Mouse (Mus musculus) embryonic fibroblast, embryonic 13.5 days (primary cell): Measurements from ENCODE around the gene Spata25.

ENCODE experiments used
- CTCF ChIP-seq: IDR thresholded peaks from 2 replicates; pipeline ENCODE4 v1.5.1; 2011; ENCODE audit warnings: mild to moderate bottlenecking, control low read depth, low read length, moderate library complexity, borderline replicate concordance; ENCODE audit not compliant: insufficient read depth
- POLR2A ChIP-seq: IDR thresholded peaks from 2 replicates; pipeline ENCODE4 v1.6.1; 2011; ENCODE audit warnings: low read depth, mild to moderate bottlenecking, control low read depth, low read length, moderate library complexity

DNA sequence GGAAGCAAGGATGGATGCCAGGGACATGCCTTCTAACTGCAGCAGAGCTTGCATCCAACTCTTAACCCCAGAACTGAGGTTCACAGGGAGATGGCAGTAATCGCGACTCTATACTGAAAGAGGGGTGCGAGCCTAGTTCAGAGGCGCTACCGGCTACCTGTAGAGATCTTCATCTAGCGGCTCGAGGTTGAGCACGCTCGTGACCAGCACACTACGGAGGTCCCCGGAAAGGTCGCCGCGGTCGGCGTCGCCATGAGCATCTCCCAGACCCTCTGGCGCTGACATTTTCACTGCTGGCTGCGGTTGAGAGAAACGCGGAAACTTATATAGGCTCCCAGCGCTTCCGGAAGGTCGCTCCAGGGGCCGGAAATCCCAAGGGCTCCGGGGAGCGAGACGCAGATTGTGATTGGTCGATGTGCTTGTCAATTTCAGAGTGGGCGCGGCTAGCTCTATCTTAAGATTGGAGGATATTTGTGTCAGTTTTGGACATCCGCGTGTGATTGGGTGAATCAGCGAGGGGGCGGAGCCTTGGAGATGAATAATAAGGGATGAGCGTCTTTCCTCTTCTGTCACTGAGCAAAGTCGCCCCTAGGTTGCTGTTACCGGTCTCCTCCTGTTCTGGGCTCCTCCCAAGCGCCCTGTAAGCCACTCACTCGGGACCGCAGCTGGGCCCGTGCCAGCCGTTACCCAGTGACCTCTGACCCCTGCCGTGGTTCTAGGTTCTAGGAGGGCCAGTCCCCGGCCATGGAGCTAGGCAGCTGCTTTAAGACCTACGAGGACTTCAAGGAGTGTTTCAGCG lies 23.6 kb downstream of the Spata25 start, which contains the start of the genes Acot8 and Zswim3:
- TF ChIP-seq CTCF (no peak), POLR2A (peak; percentile 85)
